Mouse (Mus musculus) embryonic stem cell, embryonic (primary cell): ENCODE data around the gene Fam120a.

Experiments
- CTCF ChIA-PET, 4 experiments: fragments of 300-600 bp in 2 of 4; fragments of 350-600 bp in 2 of 4; sonication (Branson Sonifier 250); formaldehyde crosslinking; loops; one replicate each; lab custom pipeline; 2022; ENCODE audit warnings: inconsistent platforms in 2 of 4; lab: Charles Lee
- POLR2A ChIA-PET, 4 experiments: fragments of 300-600 bp in 2 of 4; fragments of 350-600 bp in 2 of 4; sonication (Branson Sonifier 250); formaldehyde crosslinking; loops; one replicate each; lab custom pipeline; 2022; ENCODE audit warnings: antibody characterized with exemption in 4 of 4, inconsistent platforms in 1 of 4; lab: Charles Lee

The Fam120a gene

GRCm38 (mm10) chr13:48974266-48974665, 6.4 kb upstream of the Fam120a start:
- ChIA-PET CTCF (interaction anchor here in 3 of 4 experiments (0.6 to 1.3 kb wide), 3 partner anchors 19 to 303 kb away, joined by 3 read pairs; no protein-coding TSS in a partner anchor), POLR2A (interaction anchor here in 3 of 4 experiments (1.2 to 4.7 kb wide), 7 partner anchors 8 to 40 kb away, joined by 3 to 35 read pairs (median 6); no protein-coding TSS in a partner anchor)

- POLR2A ChIA-PET = interaction anchor here in 3 of 4 experiments (0.5 to 4.7 kb wide), 9 partner anchors 9 to 427 kb away, joined by 3 to 35 read pairs (median 6); no protein-coding TSS in a partner anchor
- CTCF ChIA-PET = interaction anchor here in 1 of 4 experiments (0.6 kb wide), 1 partner anchor 9 kb away, joined by 6 read pairs; no protein-coding TSS in a partner anchor
Measured at GRCm38 (mm10) chr13:48973231-48973630, 5.4 kb upstream of the Fam120a start.

- ChIA-PET CTCF (interaction anchor here in 1 of 4 experiments (0.8 to 0.9 kb wide), 2 partner anchors 9 to 322 kb away, joined by 3 read pairs; no protein-coding TSS in a partner anchor), POLR2A (interaction anchor here in 3 of 4 experiments (0.6 to 9.2 kb wide), 50 partner anchors 9 to 682 kb away, joined by 3 to 133 read pairs (median 4); partner anchors contain the start of genes Cenpp (in 1 of the 3), Ninj1 (in 1 of the 3), Nol8 (in 1 of the 3) and Susd3 (in 1 of the 3))
Measured at GRCm38 (mm10) chr13:48971033-48971432, 3.2 kb upstream of the Fam120a start.

DNA sequence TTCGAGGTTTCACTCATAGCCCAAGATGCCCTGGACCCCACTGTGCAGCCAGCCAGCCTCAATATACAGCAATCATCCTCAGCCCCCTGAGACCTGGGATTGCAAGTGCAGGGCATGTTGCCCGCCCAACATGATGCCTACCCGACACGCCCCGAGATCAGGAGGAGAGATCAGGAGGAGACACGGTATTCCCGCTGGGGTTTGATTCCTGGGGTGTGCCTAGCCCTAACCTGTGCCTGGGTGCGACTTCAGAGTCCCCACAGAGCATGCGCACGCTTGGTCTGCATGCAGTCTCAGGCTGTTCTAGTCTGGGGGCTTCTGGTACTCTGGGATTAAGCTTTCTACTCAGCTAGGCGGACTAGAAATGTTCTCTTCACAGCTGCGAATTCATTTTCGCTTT, 2.7 kb upstream of the Fam120a start:
- POLR2A ChIA-PET = interaction anchor here in 3 of 4 experiments (0.6 to 9.2 kb wide), 48 partner anchors 9 to 682 kb away, joined by 3 to 133 read pairs (median 4); partner anchors contain the start of genes Cenpp (in 1 of the 3), Ninj1 (in 1 of the 3), Nol8 (in 1 of the 3) and Susd3 (in 1 of the 3)
- CTCF ChIA-PET = interaction anchor here in 2 of 4 experiments (0.6 to 0.9 kb wide), 3 partner anchors 9 to 322 kb away, joined by 3 read pairs; no protein-coding TSS in a partner anchor

- POLR2A ChIA-PET = interaction anchor here (0.6 to 9.2 kb wide), 20 partner anchors 9 to 348 kb away, joined by 3 to 133 read pairs (median 4); no protein-coding TSS in a partner anchor
- CTCF ChIA-PET = no interaction called here
Measured at GRCm38 (mm10) chr13:48968750-48969088, 902 bp upstream of the Fam120a start.

DNA sequence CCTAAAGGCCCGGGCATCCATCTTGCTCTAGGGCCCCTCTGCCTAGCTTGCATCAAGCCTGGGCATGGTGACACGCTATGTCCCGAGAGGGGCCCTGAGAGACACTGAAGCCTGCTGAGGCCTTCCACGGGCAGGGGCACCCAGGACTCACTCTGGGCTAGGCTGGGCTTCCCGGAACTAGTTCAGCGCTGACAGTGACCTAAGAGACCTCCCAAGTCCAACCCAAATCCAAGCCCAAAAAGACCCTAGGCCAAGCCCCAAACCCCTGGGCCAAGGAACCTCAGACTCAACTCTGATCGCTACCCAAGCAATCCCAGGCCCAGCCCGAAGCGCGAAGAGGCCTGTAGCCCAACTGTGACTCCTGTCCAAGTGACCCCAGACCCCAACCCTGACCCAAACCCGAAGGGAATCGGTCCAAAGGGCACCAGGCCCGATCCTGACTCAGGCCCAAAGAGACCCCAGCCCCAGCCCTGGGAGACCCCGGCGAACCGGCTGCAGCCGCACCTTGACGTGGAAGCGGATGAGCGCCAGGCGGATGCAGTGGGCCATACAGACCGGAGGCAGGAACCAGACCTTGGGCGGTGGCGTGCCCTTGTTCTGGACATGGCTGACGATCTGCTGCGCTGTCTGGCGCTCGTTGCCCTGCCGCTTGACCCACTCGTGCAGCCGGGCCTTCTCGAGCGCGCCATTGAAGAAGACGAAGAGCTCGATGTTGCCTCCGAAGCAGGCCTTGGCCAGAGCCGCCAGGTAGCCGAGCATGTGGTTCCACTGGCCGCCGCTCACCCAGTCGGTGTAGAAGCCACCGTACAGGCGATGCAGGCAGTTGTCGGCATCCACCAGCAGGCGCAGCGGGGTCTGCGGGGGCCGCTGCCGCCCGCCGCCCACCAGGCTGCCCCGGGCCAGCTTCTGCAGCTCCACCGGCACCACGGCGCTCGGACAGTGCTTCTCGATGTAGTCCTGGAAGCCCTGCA, 681 bp downstream of the Fam120a start:
- CTCF ChIA-PET = interaction anchor here in 3 of 4 experiments (0.5 to 1.0 kb wide), 3 partner anchors 10 to 12 kb away, joined by 3 to 6 read pairs (median 3); no protein-coding TSS in a partner anchor
- POLR2A ChIA-PET = interaction anchor here (0.6 to 9.2 kb wide), 24 partner anchors 8 to 221 kb away, joined by 3 to 133 read pairs (median 3); partner anchors contain the start of gene Ninj1 (in 1 of the 4)

DNA sequence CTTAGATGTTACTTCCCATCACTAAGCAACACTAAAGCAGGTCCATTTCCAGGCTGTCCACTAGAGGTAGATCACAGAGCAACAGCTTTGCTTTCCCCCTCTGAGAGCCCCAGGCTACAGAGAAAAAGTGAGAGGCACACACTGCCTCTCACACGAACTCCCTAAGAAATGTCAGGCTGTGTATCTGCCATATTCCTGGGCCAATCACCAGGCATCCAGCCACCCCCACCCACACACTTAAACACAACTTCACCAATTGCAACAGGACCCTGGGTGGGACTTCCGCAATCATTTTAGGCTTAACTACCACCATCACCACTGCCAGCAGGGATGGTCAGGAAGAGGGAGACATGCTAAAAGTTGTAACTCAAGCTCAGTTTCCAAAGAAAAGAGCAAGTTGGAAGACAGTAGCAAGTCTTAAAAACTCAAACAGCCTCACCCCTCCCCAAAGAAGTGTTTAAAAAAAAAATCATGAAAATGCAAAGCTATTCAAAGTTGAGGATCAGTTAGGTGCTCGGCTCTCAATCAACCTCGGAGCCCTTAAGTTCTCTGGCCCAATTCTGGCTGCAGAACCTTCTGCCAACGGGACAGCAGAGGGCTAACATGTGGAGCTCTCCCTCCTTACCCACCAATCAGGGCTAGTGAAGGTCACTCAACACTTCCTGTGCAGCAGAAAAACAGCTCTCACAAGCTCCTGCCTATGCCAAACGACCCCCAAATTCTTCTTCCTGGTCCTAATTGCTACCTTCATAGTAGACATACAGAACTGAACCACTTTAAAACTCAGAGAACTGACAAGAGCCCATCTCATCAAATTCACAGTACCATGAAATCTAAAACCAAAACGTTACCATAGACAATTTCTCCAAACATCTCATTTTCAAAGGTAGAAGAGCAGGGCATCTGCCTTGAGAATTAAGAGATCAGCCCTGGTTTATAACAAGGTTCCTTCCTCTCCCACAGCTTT, 2.0 kb downstream of the Fam120a start:
- CTCF ChIA-PET = interaction anchor here in 2 of 4 experiments (0.5 to 1.1 kb wide), 6 partner anchors 9 to 375 kb away, joined by 3 to 6 read pairs (median 3); no protein-coding TSS in a partner anchor
- POLR2A ChIA-PET = interaction anchor here (0.7 to 9.2 kb wide), 29 partner anchors 10 to 420 kb away, joined by 3 to 133 read pairs (median 3); partner anchors contain the start of gene Ninj1 (in 1 of the 4)

DNA sequence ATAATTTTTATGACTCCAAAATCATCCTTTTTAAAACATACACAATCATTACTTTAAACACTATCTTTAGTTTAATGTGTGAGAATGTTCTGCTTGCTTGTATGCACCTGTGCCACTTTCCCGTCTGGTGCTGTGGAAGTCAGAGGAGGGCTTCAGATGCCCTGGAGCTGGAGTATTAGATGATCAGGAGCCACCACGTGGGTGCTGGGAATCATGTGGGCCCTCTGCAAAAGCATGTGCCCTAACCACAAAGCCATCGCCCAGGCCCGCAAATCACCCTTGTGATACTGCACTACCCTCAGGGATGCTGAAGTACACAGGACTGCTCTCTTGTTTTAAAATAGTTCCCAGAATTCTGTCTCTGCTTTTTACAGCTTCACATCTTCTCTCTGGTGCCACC, 3.0 kb downstream of the Fam120a start:
- ChIA-PET POLR2A (interaction anchor here in 3 of 4 experiments (0.9 to 9.2 kb wide), 11 partner anchors 10 to 223 kb away, joined by 3 to 133 read pairs (median 5); partner anchors contain the start of gene Ninj1 (in 1 of the 3)), CTCF (no interaction called here)

DNA sequence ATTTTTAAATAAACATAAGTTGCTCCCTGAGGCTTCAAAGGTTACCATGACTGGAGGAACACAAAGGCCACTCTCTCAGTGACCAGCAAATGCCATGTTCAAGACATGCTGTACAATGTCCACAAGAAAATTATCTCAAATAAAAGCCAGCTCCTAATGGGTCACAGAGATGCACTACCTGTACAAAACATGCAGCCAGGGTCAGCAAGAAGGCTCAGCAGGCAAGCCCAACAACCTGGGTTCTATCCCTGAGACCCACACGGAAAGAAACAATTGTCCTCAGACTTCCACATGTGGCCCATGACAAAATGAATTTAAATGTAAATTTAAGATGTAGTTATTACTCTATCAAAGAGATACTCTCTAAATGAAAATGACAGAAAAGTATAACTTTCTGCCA, 4.7 kb downstream of the Fam120a start:
- CTCF ChIA-PET = no interaction called here
- POLR2A ChIA-PET = interaction anchor here in 2 of 4 experiments (1.5 to 9.2 kb wide), 3 partner anchors 8 to 84 kb away, joined by 5 to 133 read pairs (median 6); no protein-coding TSS in a partner anchor

DNA sequence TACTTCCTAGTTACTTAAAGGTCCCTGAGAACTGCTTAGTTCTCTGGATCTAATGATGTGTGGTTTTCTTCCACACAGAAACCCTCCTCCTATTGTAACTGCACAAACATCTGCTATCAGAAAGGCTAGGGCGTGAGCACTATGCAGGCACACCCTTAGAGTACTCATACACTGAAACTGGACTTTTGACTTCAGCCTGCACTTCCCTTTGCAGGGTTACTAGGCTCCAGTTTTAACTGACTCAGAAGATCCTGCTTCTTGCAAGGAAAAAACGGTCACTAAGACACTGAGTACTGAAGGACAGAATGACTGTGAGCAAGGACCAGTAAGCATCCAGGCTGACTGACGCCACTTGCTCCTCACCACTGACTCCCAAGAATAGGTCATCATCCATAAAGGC, 5.3 kb downstream of the Fam120a start:
- ChIA-PET POLR2A (interaction anchor here in 2 of 4 experiments (1.0 to 1.5 kb wide), 5 partner anchors 9 to 417 kb away, joined by 3 to 7 read pairs (median 3); no protein-coding TSS in a partner anchor), CTCF (no interaction called here)

DNA sequence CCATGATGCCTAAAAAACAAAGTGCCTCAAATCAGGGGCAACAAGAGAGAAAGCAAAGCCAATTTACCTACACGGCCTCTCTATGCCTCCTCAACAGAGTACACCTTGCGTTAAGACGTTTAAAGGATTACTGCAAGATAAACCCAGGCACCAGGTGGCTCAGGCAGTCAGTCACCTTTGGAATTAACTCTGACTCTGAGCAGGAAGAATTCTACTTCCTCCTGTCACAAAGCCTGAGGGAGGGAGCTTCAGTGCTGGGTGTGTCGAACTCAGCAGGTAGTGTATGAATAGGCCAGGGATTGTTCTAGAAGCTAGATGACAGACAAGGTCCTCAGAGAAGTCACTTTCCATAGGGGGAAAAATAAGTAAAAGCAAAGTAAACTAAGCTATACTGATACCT, 9.2 kb downstream of the Fam120a start:
- ChIA-PET CTCF (interaction anchor here in 1 of 4 experiments (0.6 kb wide), 1 partner anchor 19 kb away, joined by 6 read pairs; no protein-coding TSS in a partner anchor), POLR2A (interaction anchor here (0.6 to 10.7 kb wide), 14 partner anchors 8 to 262 kb away, joined by 3 to 133 read pairs (median 4); partner anchors contain the start of gene Fam120a (in 3 of the 4))

DNA sequence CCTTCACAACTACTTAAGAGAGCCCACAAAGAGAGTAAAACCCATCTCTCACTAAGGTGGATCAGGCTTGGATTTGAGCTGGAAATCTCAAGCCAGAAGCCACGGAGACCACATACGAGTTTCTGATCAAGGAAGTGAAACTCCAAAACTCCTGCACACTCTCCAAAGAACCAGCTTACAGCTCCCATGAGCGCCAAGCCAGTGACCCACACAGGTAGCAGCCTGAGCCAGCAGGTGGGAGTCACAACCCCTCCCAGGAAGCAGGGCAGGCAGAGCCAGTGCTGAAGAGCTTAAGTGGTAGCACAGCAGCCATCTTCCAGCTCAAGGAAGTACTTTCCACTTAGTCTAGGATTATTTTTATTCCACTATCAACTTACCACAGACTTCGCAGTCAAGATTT, 13.0 kb downstream of the Fam120a start:
- CTCF ChIA-PET = interaction anchor here (0.6 to 1.5 kb wide), 6 partner anchors 11 to 397 kb away, joined by 3 to 8 read pairs (median 4); no protein-coding TSS in a partner anchor
- POLR2A ChIA-PET = interaction anchor here (0.6 to 10.7 kb wide), 22 partner anchors 9 to 1940 kb away, joined by 3 to 133 read pairs (median 4); partner anchors contain the start of genes Fam120a (in 1 of the 4) and Nhlrc1 (in 1 of the 4)

GRCm38 (mm10) chr13:48950600-48951241, 17.1 kb downstream of the Fam120a start:
- CTCF ChIA-PET = interaction anchor here in 2 of 4 experiments (0.8 to 1.5 kb wide), 4 partner anchors 15 to 70 kb away, joined by 3 to 5 read pairs (median 4); no protein-coding TSS in a partner anchor
- POLR2A ChIA-PET = interaction anchor here in 3 of 4 experiments (0.6 to 10.7 kb wide), 30 partner anchors 8 to 422 kb away, joined by 3 to 133 read pairs (median 4); partner anchors contain the start of gene Fam120a (in 2 of the 3)

- CTCF ChIA-PET = no interaction called here
Measured at GRCm38 (mm10) chr13:48948951-48949350, 18.9 kb downstream of the Fam120a start.

DNA sequence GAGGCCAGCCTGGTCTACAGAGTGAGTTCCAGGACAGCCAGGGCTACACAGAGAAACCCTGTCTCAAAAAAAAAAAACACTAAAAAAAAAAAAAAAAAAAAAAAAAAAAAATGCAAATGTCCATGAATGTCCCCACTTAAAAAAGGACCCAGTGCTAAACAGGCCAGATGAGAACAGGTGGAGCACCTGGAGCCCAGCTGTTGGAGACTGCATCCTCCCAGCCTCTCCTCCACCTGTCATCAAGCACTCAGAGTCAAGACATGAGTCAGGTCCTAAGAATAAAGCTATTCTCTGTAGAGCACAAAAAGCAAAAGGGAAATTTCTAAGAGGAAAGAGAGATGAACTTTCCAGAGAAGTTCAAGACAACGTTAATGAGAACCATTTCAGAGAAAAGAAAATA, 23.2 kb downstream of the Fam120a start:
- ChIA-PET POLR2A (interaction anchor here in 2 of 4 experiments (0.5 to 1.2 kb wide), 3 partner anchors 10 to 66 kb away, joined by 3 read pairs; no protein-coding TSS in a partner anchor), CTCF (no interaction called here)

More at GRCm38 (mm10) chr13:48948951-48949350, 18.9 kb downstream of the Fam120a start:
- POLR2A ChIA-PET = interaction anchor here in 1 of 4 experiments (1.3 to 2.9 kb wide), 4 partner anchors 10 to 69 kb away, joined by 4 to 8 read pairs (median 8); no protein-coding TSS in a partner anchor

GRCm38 (mm10) chr13:48942471-48942870, 25.3 kb downstream of the Fam120a start:
- POLR2A ChIA-PET = interaction anchor here in 1 of 4 experiments (0.8 to 1.8 kb wide), 4 partner anchors 9 to 26 kb away, joined by 3 to 4 read pairs (median 4); no protein-coding TSS in a partner anchor
- CTCF ChIA-PET = no interaction called here
